Mouse (Mus musculus): ENCODE results near the gene Neurl2.

Neurl2 gene

DNA sequence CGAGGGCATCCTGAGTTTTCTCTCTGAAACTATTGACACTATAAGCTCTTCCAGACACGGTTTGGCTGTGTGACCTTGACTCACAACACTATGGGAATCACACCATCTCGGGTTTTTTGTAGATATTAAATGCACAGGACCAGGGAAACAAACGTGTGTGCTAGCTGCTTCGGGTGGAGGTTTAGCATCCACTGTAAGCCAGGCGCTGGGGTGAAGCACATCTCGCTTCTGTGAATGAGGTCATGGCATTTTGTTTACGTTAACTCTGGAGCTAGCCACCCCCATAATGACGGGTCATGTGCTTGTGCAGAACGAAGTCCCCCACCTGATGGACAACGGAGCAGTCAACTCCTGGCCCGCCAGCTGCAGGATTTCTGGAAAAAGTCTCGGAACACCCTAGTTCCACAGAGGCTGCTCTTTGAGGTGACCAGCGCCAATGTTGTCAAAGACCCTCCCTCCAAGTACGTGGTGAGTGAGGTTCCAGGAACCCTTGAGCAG lies 46.8 kb downstream of the Neurl2 start:
- no peak for DNase-seq (ENCODE audit: low read depth, low spot score)

DNA sequence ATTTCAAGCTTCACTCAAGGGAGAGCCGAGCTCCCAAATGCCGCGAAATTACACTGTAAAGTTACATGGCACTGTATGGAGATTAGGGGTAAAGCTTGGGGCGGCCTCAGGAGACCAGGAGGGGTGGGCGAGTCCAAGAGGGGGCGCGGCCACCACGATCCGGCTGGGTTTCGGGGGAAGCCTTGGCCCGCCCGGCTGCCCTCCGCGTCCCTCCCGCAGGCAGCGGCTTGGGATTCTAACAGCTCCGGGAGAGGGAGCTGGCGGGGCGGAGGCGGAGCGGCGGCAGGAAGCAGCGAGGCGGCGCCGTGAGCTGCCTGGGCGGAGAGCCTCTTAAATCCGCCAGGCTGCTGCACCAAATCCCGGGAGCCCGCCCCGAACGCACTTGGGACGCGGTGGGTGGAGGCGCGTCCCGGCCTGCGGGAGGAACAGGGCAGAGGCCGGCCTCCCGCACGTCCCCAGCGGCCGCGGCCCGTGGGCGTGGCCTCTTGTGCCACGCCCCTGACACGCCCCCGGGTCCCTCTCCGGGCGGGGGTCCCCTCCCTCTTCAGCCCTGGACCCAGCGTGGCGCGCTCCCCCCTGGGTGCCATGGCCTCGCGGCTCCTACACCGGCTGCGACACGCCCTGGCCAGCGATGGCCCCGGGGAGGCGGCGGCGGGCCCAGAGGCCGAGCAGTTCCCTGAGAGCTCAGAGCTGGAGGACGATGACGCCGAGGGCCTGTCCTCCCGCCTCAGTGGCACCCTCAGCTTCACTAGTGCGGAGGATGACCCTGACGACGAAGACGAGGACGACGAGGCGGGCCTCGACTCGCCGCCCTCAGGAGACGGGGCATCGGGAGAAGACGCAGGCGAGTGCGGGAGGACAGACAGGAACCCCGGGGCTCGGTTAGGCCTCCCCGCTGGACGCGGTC lies 47.5 kb downstream of the Neurl2 start, which contains the start of gene Snx21:
TSS of gene Snx21 (plus strand) at position 343 of the 907 bp plus-strand sequence.
- peak; percentile 88 for DNase-seq (ENCODE audit: low read depth, low spot score)

DNA sequence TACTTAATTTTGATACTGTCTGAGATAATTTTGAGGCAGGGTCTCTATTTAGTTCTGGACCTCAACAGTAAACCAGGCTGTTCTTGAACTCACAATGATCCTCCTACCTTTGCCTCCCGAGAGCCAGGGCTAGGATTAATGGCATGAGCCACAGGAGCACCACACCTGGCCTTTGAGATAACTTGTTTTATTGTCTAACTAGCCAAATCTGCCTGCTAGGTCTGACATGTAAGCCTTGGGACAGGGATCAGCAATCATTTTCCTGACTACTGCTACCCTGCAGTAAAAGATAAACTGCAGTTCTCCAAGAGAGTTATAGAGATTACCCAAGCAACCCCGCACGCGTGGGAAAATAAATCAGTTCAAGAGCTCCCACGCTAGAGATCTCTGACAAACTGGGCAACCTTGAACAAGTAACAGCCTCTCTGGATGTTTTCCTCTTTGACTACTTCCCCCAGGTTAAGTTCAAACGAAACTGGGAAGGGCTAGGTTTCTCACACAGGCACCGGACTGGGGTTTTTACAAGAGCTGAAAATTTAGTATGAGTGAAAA lies 48.3 kb downstream of the Neurl2 start:
- DNase-seq (ENCODE audit: low read depth, low spot score) = no peak

DNA sequence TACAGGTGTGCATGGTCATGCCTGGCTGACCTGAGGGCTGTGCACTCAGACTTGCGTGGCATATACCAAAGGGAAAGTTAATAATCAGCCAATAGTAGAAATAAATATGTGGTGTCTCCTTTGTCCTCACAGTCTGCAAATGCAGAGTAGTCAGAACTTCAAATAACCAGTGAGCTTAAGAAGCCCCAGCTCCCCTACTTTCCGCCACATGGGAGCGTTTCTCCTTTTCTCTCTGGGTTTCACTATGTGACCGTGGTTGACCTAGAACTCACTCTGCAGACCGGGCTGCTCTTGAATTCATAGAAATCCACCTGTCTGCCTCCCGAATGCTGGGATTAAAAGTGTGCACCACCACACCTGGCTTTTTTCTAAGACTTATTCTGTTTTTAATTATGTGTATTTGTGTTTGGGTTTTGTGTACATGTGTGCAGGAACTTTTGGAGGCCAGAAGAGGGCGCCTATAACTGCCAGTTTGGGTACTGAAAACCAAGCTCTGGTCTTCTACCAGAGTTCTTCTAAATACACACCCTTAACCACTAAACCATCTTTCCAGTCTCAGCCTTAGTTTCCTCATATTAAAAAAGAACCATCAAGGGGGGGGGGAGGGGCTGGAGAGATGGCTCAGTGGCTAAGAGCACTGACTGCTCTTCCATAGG lies 49.2 kb downstream of the Neurl2 start:
- peak; percentile 80 for DNase-seq (ENCODE audit: low read depth, low spot score)

DNA sequence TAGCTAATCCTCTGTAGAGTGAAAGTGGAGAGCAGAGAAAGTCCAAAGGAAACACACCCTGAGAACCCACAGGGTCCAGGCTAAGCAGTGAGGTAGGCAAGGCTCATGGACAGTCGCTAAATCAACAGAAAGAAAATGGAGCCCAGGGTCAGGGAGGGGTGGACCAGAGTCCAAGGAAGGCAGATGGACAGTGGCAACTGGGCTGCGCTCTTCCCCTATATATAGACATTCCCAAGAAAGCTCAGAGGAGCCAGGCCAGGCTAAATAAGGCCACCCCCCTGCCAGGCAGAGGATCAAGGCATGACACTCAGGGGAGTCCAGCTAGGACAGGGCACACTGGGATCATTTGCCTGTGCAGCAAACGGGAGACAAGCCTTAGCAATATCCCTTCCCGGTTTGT lies 51.4 kb downstream of the Neurl2 start:
- no peak for DNase-seq (ENCODE audit: low read depth, low spot score)
